Mouse (Mus musculus): ENCODE measurements around the gene Ptch1.
A peak's percentile ranks its signal among the peaks of the same experiment; 100 is the strongest.

Gene Ptch1

GRCm38 (mm10) chr13:63573256-63573835 is at the start of gene Ptch1:
Gene Ptch1, minus strand, starts transcription at chr13:63573598.
- peak; percentile 90 for DNase-seq (ENCODE audit: low spot score)

- DNase-seq (ENCODE audit: low spot score) = no peak
Measured at GRCm38 (mm10) chr13:63621301-63621700, 47.9 kb upstream of the Ptch1 start.

- no peak for DNase-seq (ENCODE audit: low spot score)
Measured at GRCm38 (mm10) chr13:63613201-63613600, 39.8 kb upstream of the Ptch1 start.

- DNase-seq (ENCODE audit: low spot score) = peak; percentile 48
Measured at GRCm38 (mm10) chr13:63609734-63610133, 36.3 kb upstream of the Ptch1 start.

GRCm38 (mm10) chr13:63597593-63597992 is 24.2 kb upstream of the Ptch1 start:
- DNase-seq (ENCODE audit: low spot score) = no peak

GRCm38 (mm10) chr13:63595869-63596268 is 22.5 kb upstream of the Ptch1 start:
- DNase-seq (ENCODE audit: low spot score) = no peak

GRCm38 (mm10) chr13:63593469-63594050 is 20.2 kb upstream of the Ptch1 start:
- peak; percentile 39 for DNase-seq (ENCODE audit: low spot score)

- DNase-seq (ENCODE audit: low spot score) = no peak
Measured at GRCm38 (mm10) chr13:63592755-63593154, 19.4 kb upstream of the Ptch1 start.

GRCm38 (mm10) chr13:63574601-63575000 is 1.2 kb upstream of the Ptch1 start:
- no peak for DNase-seq (ENCODE audit: low spot score)

GRCm38 (mm10) chr13:63572453-63573255 is 744 bp downstream of the Ptch1 start:
- peak; percentile 64 for DNase-seq (ENCODE audit: low spot score)

GRCm38 (mm10) chr13:63572111-63572452 is 1.3 kb downstream of the Ptch1 start:
- DNase-seq (ENCODE audit: low spot score) = no peak

GRCm38 (mm10) chr13:63570456-63570855 is 2.9 kb downstream of the Ptch1 start:
- DNase-seq (ENCODE audit: low spot score) = no peak

- DNase-seq (ENCODE audit: low spot score) = no peak
Measured at GRCm38 (mm10) chr13:63569396-63569756, 4.0 kb downstream of the Ptch1 start.

- DNase-seq (ENCODE audit: low spot score) = peak; percentile 69
Measured at GRCm38 (mm10) chr13:63568741-63569395, 4.5 kb downstream of the Ptch1 start.

- DNase-seq (ENCODE audit: low spot score) = no peak
Measured at GRCm38 (mm10) chr13:63568306-63568705, 5.1 kb downstream of the Ptch1 start.

GRCm38 (mm10) chr13:63567677-63568293 is 5.6 kb downstream of the Ptch1 start:
- peak; percentile 97 for DNase-seq (ENCODE audit: low spot score)

- DNase-seq (ENCODE audit: low spot score) = peak; percentile 99
Measured at GRCm38 (mm10) chr13:63566018-63567015, 7.1 kb downstream of the Ptch1 start.

- no peak for DNase-seq (ENCODE audit: low spot score)
Measured at GRCm38 (mm10) chr13:63565320-63566017, 7.9 kb downstream of the Ptch1 start.

GRCm38 (mm10) chr13:63564626-63565319 is 8.6 kb downstream of the Ptch1 start:
- DNase-seq (ENCODE audit: low spot score) = peak; percentile 80

Data from embryo, embryonic 10.5 days (tissue).